Mouse (Mus musculus): Measurements from ENCODE around the gene Tet2. TPM values are rescaled to one million over a fixed set of nuclear protein-coding genes. Genes with fewer than 3 reads are reported as not detected.
"Not testable (repeated sequence)": the region's sequence is repeated elsewhere in the genome, so short reads cannot be mapped to it uniquely, and the experiment has no call there.

The Tet2 gene
- 10 to 100 TPM; 41.3 to 44.4 TPM for total RNA-seq (2021)

GRCm38 (mm10) chr3:133544551-133545303 lies at the start of gene Tet2:
Gene Tet2, minus strand, starts transcription at chr3:133545139.
- DNase-seq = peak; percentile 73 to 79
- intact Hi-C loops (cut with DNase I) = loop anchor here (5.0 kb wide), 3 partner anchors 58 to 232 kb away; partner anchors contain the start of gene Ppa2

DNA sequence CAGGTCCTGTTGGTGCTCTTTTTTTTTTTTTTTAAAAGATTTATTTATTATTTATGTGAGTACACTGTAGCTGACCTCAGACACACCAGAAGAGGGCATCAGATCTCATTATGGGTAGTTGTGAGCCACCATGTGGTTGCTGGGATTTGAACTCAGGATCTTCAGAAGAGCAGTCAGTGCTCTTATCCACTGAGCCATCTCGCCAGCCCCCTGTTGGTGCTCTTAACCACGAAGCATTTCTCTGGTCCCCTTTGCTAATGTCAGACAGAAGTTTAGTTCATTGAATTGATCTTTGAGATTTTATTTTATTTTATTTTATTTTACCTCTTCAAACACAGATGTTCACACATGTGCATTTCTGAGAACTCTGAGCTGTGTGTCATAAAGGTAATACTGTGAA lies 48.1 kb upstream of the Tet2 start:
- DNase-seq; intact Hi-C loops (cut with DNase I): not testable (repeated sequence)

DNA sequence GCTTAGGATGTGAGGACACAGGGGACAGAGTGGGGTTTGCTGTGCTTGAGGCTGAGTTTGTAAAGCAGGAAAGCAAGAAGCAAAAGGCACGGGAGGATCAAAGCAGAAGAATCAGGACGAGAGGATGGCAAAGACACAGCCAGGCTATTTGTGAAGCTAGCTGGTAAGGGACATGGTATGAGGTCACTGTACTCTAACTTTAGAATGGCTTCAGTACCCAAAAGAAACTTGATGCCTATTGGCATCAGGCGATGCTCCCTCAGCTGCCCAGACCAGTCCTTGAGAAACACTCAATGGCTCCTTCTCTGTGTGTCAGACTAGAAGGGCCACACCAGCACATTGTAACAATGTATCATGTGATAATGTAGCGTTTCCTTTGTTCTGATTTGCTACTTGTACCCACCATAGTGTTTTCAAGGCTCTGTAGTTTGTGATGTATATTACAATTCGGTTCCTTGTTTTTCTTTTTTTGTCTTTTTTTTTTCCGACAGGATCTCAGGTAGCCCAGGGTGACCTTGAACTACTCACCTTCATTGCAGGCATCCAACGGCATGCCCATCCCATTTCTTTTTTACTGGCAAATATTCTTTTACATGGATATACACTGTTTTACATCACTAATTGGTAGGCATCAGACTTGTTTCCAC lies 45.7 kb upstream of the Tet2 start:
- intact Hi-C loops (cut with DNase I) = no loop called here
- DNase-seq = no peak

- no peak for DNase-seq
- intact Hi-C loops (cut with DNase I) = no loop called here
These were observed 40.1 kb upstream of the Tet2 start for GRCm38 (mm10) chr3:133585010-133585409.

GRCm38 (mm10) chr3:133583411-133584025 lies 38.6 kb upstream of the Tet2 start:
- intact Hi-C loops (cut with DNase I) = no loop called here
- no peak for DNase-seq

GRCm38 (mm10) chr3:133582969-133583368 lies 38.0 kb upstream of the Tet2 start:
- DNase-seq = no peak
- intact Hi-C loops (cut with DNase I) = no loop called here

GRCm38 (mm10) chr3:133582096-133582495 lies 37.2 kb upstream of the Tet2 start:
- DNase-seq = no peak
- intact Hi-C loops (cut with DNase I) = no loop called here

DNA sequence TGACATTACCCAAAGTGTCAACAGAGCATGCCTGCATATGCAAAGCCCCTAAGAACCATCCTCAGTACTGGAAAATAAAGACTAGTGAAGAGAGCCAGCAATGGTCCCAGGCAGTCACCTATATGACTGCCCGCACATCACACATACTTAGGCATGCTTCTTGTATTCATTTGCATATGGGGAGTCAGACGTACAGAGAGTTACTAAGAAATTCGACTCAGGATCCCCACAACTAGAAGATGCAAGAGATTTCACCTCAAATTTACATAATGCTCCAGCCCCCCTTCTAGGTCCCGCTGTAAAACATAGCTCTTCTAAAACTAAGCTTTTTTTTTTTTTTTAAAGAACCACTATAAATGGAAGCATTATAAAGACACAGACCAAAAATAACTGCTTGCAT lies 36.6 kb upstream of the Tet2 start:
- intact Hi-C loops (cut with DNase I) = no loop called here

GRCm38 (mm10) chr3:133579671-133580070 lies 34.7 kb upstream of the Tet2 start:
- no peak for DNase-seq

More for the DNA sequence above, 36.6 kb upstream of the Tet2 start:
- no peak for DNase-seq

GRCm38 (mm10) chr3:133579140-133579539 lies 34.2 kb upstream of the Tet2 start:
- no peak for DNase-seq
- intact Hi-C loops (cut with DNase I) = no loop called here

More at GRCm38 (mm10) chr3:133579671-133580070, 34.7 kb upstream of the Tet2 start:
- intact Hi-C loops (cut with DNase I) = no loop called here

DNA sequence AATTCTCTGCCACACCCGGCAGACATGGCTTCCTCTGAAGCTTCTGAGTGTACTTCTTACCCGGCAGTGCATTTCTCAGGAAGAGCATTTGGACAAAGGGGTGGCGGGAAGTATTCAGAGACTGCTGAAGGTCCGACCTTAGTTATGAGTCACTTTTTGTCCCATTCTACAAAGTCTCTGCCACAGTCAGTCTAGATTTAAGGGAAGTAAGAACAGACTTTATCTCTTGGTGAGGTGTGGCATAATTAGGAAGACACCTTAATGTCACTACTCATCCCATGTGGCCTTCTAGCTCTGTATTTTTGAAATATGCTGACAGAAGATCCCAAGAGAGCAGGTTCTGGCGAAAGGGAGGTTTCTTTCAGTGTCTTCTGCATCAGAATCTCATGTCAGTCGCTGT lies 30.0 kb upstream of the Tet2 start:
- intact Hi-C loops (cut with DNase I) = no loop called here
- DNase-seq = no peak

- no peak for DNase-seq
- intact Hi-C loops (cut with DNase I) = no loop called here
These were observed 27.0 kb upstream of the Tet2 start for GRCm38 (mm10) chr3:133571961-133572360.

- intact Hi-C loops (cut with DNase I) = no loop called here
- DNase-seq = no peak
These were observed 18.7 kb upstream of the Tet2 start for GRCm38 (mm10) chr3:133563503-133564205.

DNA sequence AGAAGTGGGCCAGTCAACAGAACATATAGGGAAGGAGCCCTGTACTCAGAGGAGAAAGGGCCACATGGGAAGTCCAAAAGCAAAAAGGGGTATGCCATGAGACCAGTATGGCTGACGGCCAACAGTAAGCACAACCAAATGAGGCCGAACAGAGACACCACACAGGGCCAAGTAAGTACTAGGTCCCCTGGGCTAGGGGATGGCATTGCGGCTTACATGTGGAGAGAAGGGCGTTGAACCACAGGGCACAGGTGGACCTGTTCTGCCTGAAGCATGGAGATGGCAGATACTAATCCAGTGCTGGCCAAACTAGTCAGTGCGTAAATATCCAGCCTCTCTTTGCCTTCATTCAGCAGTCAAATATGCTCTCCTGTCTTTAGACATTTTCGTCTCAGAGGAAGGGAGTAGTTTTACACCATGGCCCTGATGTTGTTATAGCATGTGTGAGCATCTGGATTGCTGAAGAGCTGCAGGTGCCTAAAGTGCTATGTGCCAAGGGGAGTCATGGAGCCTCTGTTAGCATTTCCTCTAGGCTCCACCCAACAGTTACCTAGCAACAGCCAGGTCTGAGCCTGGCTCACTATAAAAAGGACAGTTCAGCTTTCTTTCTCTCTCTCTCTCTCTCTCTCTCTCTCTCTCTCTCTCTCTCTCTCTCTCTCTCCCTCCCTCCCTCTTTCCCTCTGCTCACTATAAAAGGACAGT lies 14.6 kb upstream of the Tet2 start:
- no peak for DNase-seq
- intact Hi-C loops (cut with DNase I) = no loop called here

GRCm38 (mm10) chr3:133557602-133558001 lies 12.7 kb upstream of the Tet2 start:
- no peak for DNase-seq
- intact Hi-C loops (cut with DNase I) = no loop called here

DNA sequence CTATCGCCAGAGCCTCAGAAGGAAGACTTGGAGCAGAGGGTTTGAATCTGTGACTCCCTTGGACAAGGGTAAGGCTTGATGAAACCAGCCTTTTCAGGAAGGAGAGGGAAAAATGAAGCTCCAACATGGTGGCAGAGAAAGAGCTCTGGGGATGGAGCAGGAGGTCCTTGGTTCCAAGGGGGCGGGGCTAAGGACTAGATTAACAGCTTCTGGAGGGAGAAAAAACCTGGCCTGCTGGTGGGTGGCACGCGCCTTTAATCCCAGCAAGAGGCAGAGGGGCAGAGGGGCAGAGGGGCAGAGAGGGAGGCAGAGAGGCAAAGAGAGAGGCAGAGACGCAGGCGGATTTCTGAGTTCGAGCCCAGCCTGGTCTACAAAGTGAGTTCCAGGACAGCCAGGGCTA lies 12.2 kb upstream of the Tet2 start:
- intact Hi-C loops (cut with DNase I) = no loop called here
- no peak for DNase-seq

- no peak for DNase-seq
- intact Hi-C loops (cut with DNase I) = no loop called here
These were observed 10.4 kb upstream of the Tet2 start for GRCm38 (mm10) chr3:133555378-133555777.

- DNase-seq = no peak
- intact Hi-C loops (cut with DNase I) = no loop called here
These were observed 9.7 kb upstream of the Tet2 start for GRCm38 (mm10) chr3:133554552-133555067.

GRCm38 (mm10) chr3:133554092-133554491 lies 9.2 kb upstream of the Tet2 start:
- intact Hi-C loops (cut with DNase I) = no loop called here
- no peak for DNase-seq

DNA sequence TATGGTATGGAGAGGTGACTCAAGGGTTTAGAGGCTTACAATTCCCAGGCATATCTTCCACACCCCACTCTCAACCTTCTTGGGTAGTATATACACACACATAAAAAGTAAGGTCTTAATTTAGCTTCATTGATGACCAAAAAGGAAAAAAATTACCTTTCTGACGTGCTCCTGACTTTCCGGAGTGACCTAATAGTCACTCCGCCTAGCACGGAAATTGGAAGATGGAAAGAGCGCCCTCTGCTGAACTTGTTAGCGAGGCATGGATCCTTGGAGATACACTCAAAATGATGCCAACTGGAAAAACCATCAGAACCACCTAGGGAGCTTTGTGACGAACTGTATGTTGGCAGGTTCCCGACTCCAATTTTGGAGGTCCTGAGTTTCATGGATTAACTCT lies 7.0 kb upstream of the Tet2 start:
- DNase-seq = no peak
- intact Hi-C loops (cut with DNase I) = no loop called here
